Mouse (Mus musculus) brain, embryonic 14.5 days (tissue): ENCODE measurements around the gene Pim2.

Experiments
- CTCF ChIP-seq: fragments of 200-500 bp; IDR thresholded peaks from 2 replicates; pipeline ENCODE4 v1.5.1; 2012; ENCODE audit warnings: inconsistent platforms, mild to moderate bottlenecking, moderate library complexity, borderline replicate concordance; ENCODE audit not compliant: insufficient read depth, insufficient read length; ENCODE audit errors: extremely low read depth
- POLR2A ChIP-seq: fragments of 200-500 bp; IDR thresholded peaks from 2 replicates; pipeline ENCODE4 v1.6.1; 2012; ENCODE audit warnings: mild to moderate bottlenecking, inconsistent platforms, borderline replicate concordance; ENCODE audit not compliant: poor library complexity, insufficient read depth, insufficient read length, severe bottlenecking; ENCODE audit errors: extremely low read depth

DNA sequence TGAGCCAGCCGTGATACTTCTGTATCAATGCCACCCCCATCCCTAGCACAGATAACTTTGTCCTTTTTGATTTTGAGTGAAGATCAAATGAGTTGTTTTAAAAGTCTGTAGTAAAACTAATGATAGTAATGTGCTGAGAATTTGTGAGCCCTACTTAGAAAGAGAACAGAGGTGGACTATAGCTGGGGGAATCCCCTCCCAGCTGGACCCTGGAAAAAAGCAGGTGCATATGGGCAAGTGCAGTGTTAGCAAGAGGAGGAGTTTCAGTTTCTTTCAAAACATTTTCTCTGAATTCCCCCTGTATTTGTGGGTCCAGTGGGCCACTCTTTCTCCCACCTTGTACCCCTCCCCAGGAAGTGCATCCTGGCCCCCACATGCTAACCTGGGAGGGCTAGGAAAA lies 14.9 kb upstream of the Pim2 start:
- TF ChIP-seq POLR2A (no peak), CTCF (no peak)
